Mouse (Mus musculus): ENCODE results near the gene Disp1. TPM values are rescaled to one million over a fixed set of nuclear protein-coding genes. Genes with fewer than 3 reads are reported as not detected.

Gene Disp1
- polyA plus RNA-seq, 1 experiment from 2014 or later: 9.1 TPM

GRCm38 (mm10) chr1:183243293-183243692 is 22.0 kb upstream of the Disp1 start:
- ATAC-seq (ENCODE audit: low FRiP score, low TSS enrichment) (no peak), DNase-seq (no peak)
- Histone ChIP-seq H3K9me3 (ENCODE audit: control insufficient read depth, low read length) (no peaks in the 10 kb centered on the region), H3K36me3 (ENCODE audit: control insufficient read depth, insufficient read depth, low read length) (no peaks in the 10 kb centered on the region), H3K4me3 (replicated peaks; ENCODE audit: low read depth, low read length) (no peak overlapping the region), H3K4me2 (ENCODE audit: low read length) (no peak overlapping the region), H3K9ac (replicated peaks; ENCODE audit: low read length) (no peak overlapping the region), H3K4me1 (ENCODE audit: control insufficient read depth, insufficient read depth, low read length) (no peaks in the 10 kb centered on the region), H3K27ac (replicated peaks; ENCODE audit: low read depth, low read length) (no peak overlapping the region), H3K27me3 (ENCODE audit: control insufficient read depth, insufficient read depth, low read length) (no peaks in the 10 kb centered on the region)
- WGBS: 75% methylated on average over 7 of the region's 7 CpGs

DNA sequence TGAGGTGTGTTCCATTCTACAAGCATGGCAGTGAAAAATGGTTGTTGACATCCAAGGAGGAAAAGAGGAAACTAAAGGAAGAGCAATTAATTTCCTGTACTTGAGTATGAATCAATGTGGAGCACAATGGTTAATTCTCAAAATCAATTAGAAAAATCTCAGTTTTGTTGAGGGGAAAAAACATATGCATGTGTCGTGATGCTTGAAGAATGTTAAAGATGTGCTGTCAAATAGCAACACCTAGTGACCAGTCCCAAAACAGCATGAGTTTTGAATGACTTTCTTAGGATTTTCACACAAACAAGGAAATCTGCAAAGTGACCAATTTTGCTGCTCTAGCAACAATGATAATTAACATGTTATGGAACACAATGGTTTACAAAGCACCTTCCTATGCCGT is 16.6 kb upstream of the Disp1 start:
- Histone ChIP-seq H3K27me3 (ENCODE audit: control insufficient read depth, insufficient read depth, low read length) (no peaks in the 10 kb centered on the region), H3K36me3 (ENCODE audit: control insufficient read depth, insufficient read depth, low read length) (no peaks in the 10 kb centered on the region), H3K4me2 (ENCODE audit: low read length) (no peak overlapping the region), H3K27ac (replicated peaks; ENCODE audit: low read depth, low read length) (no peak overlapping the region), H3K9ac (replicated peaks; ENCODE audit: low read length) (no peak overlapping the region), H3K4me1 (ENCODE audit: control insufficient read depth, insufficient read depth, low read length) (no peaks in the 10 kb centered on the region), H3K9me3 (ENCODE audit: control insufficient read depth, low read length) (no peaks in the 10 kb centered on the region), H3K4me3 (replicated peaks; ENCODE audit: low read depth, low read length) (no peak overlapping the region)
- ATAC-seq (ENCODE audit: low FRiP score, low TSS enrichment): no peak
- DNase-seq: peak; percentile 83
- 19% methylated on average over 2 of the region's 2 CpGs for WGBS

DNA sequence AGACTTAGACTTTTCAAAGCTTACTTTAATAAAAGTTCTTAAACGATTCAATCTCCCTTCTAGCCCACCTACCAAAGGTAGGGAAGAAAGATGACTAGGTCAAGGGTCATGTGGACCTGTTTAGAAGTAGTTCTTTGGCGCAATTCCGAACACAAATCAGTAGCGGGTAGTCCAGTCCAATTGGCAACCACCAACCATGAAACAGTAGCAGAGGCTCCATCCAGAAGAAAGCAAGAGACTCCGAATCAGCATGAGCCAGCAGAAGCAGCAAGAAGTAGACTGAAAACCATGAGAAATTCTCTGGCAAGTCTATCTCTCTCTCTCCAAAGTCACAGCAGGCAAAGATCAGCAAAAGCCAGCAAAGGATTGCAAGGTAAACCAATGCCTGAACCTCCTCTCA is 15.1 kb upstream of the Disp1 start:
- Histone ChIP-seq H3K27me3 (ENCODE audit: control insufficient read depth, insufficient read depth, low read length) (no peaks in the 10 kb centered on the region), H3K9ac (replicated peaks; ENCODE audit: low read length) (no peak overlapping the region), H3K36me3 (ENCODE audit: control insufficient read depth, insufficient read depth, low read length) (no peaks in the 10 kb centered on the region), H3K4me2 (ENCODE audit: low read length) (no peak overlapping the region), H3K9me3 (ENCODE audit: control insufficient read depth, low read length) (no peaks in the 10 kb centered on the region), H3K27ac (replicated peaks; ENCODE audit: low read depth, low read length) (no peak overlapping the region), H3K4me1 (ENCODE audit: control insufficient read depth, insufficient read depth, low read length) (no peaks in the 10 kb centered on the region), H3K4me3 (replicated peaks; ENCODE audit: low read depth, low read length) (no peak overlapping the region)
- WGBS: 87% methylated on average over 5 of the region's 5 CpGs
- DNase-seq (no peak), ATAC-seq (ENCODE audit: low FRiP score, low TSS enrichment) (no peak)

GRCm38 (mm10) chr1:183233679-183234174 is 12.4 kb upstream of the Disp1 start:
- Histone ChIP-seq H3K4me3 (replicated peaks; ENCODE audit: low read depth, low read length) (no peak overlapping the region), H3K36me3 (ENCODE audit: control insufficient read depth, insufficient read depth, low read length) (no peaks in the 10 kb centered on the region), H3K9me3 (ENCODE audit: control insufficient read depth, low read length) (no peaks in the 10 kb centered on the region), H3K4me1 (ENCODE audit: control insufficient read depth, insufficient read depth, low read length) (no peaks in the 10 kb centered on the region), H3K27me3 (ENCODE audit: control insufficient read depth, insufficient read depth, low read length) (no peaks in the 10 kb centered on the region), H3K27ac (replicated peaks; ENCODE audit: low read depth, low read length) (no peak overlapping the region), H3K4me2 (ENCODE audit: low read length) (no peak overlapping the region), H3K9ac (replicated peaks; ENCODE audit: low read length) (no peak overlapping the region)
- DNase-seq (no peak), ATAC-seq (ENCODE audit: low FRiP score, low TSS enrichment) (no peak)
- WGBS: 78% methylated on average over 11 of the region's 11 CpGs

- H3K4me2 ChIP-seq (ENCODE audit: low read length): no peak overlapping the region
- DNase-seq (no peak), ATAC-seq (ENCODE audit: low FRiP score, low TSS enrichment) (no peak)
- no peaks in the 10 kb centered on the region for H3K4me1 ChIP-seq (ENCODE audit: control insufficient read depth, insufficient read depth, low read length)
- WGBS: 76% methylated on average over 7 of the region's 7 CpGs
- H3K9ac ChIP-seq (replicated peaks; ENCODE audit: low read length): no peak overlapping the region
- no peak overlapping the region for H3K4me3 ChIP-seq (replicated peaks; ENCODE audit: low read depth, low read length)
- no peak overlapping the region for H3K27ac ChIP-seq (replicated peaks; ENCODE audit: low read depth, low read length)
- H3K9me3 ChIP-seq (ENCODE audit: control insufficient read depth, low read length): no peaks in the 10 kb centered on the region
- no peaks in the 10 kb centered on the region for H3K27me3 ChIP-seq (ENCODE audit: control insufficient read depth, insufficient read depth, low read length)
- no peaks in the 10 kb centered on the region for H3K36me3 ChIP-seq (ENCODE audit: control insufficient read depth, insufficient read depth, low read length)
These were observed 11.8 kb upstream of the Disp1 start for GRCm38 (mm10) chr1:183232985-183233678.

DNA sequence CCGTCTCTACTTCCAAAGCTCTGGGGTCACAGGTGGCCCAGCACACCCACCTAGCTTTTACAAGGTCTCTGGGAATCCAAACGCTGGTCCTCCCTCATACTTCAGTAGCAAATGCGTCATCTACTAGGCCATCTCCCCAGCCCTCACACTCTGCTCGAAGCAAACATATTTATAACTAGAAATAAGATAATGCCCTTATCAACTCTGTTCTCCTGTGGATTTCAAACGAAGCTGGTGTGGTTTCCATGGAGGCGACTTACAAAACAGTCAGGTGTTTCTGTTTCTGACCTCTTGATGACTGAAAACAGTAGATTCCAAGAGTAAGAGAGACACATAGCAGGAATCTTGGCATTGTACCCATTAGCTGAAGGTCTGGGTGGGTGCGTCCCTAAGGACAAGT is 6.1 kb upstream of the Disp1 start:
- Histone ChIP-seq H3K4me1 (ENCODE audit: control insufficient read depth, insufficient read depth, low read length) (no peaks in the 10 kb centered on the region), H3K4me2 (ENCODE audit: low read length) (no peak overlapping the region), H3K4me3 (replicated peaks; ENCODE audit: low read depth, low read length) (no peak overlapping the region), H3K9me3 (ENCODE audit: control insufficient read depth, low read length) (no peaks in the 10 kb centered on the region), H3K27me3 (ENCODE audit: control insufficient read depth, insufficient read depth, low read length) (no peaks in the 10 kb centered on the region), H3K36me3 (ENCODE audit: control insufficient read depth, insufficient read depth, low read length) (no peaks in the 10 kb centered on the region), H3K9ac (replicated peaks; ENCODE audit: low read length) (no peak overlapping the region), H3K27ac (replicated peaks; ENCODE audit: low read depth, low read length) (no peak overlapping the region)
- no peak for DNase-seq
- WGBS: 89% methylated on average over 7 of the region's 7 CpGs
- ATAC-seq (ENCODE audit: low FRiP score, low TSS enrichment): no peak

DNA sequence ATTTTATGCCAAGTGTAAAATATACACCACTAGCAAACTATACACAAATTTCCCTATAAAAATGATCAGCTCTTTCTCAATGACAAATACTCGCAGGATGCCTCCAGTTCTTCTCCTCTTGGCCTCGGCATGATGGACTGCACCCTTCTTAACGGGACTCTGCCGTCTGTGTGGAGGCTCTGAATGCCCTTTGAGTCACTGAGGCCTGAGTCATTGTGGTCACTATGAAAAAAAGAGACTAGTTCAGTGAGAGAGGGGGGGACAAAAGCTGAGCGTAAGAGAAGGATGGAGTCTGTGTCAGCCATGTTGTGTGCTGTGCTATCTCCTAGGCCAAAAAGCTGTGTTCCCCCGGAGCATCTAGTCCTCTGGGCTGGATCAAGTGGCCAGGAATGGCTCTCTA is 2.3 kb downstream of the Disp1 start:
- 98% methylated on average over 6 of the region's 6 CpGs for WGBS
- Histone ChIP-seq H3K9ac (replicated peaks; ENCODE audit: low read length) (no peak overlapping the region), H3K4me2 (ENCODE audit: low read length) (no peak overlapping the region), H3K27me3 (ENCODE audit: control insufficient read depth, insufficient read depth, low read length) (no peaks in the 10 kb centered on the region), H3K27ac (replicated peaks; ENCODE audit: low read depth, low read length) (no peak overlapping the region), H3K4me1 (ENCODE audit: control insufficient read depth, insufficient read depth, low read length) (peaks cover 10% of the 10 kb centered on the region), H3K36me3 (ENCODE audit: control insufficient read depth, insufficient read depth, low read length) (no peaks in the 10 kb centered on the region), H3K4me3 (replicated peaks; ENCODE audit: low read depth, low read length) (no peak overlapping the region), H3K9me3 (ENCODE audit: control insufficient read depth, low read length) (no peaks in the 10 kb centered on the region)
- no peak for ATAC-seq (ENCODE audit: low FRiP score, low TSS enrichment)
- DNase-seq: no peak

GRCm38 (mm10) chr1:183216691-183217090 is 4.6 kb downstream of the Disp1 start:
- Histone ChIP-seq H3K9me3 (ENCODE audit: control insufficient read depth, low read length) (no peaks in the 10 kb centered on the region), H3K4me3 (replicated peaks; ENCODE audit: low read depth, low read length) (no peak overlapping the region), H3K36me3 (ENCODE audit: control insufficient read depth, insufficient read depth, low read length) (no peaks in the 10 kb centered on the region), H3K27ac (replicated peaks; ENCODE audit: low read depth, low read length) (no peak overlapping the region), H3K4me1 (ENCODE audit: control insufficient read depth, insufficient read depth, low read length) (peaks cover 10% of the 10 kb centered on the region), H3K4me2 (ENCODE audit: low read length) (no peak overlapping the region), H3K27me3 (ENCODE audit: control insufficient read depth, insufficient read depth, low read length) (no peaks in the 10 kb centered on the region), H3K9ac (replicated peaks; ENCODE audit: low read length) (no peak overlapping the region)
- ATAC-seq (ENCODE audit: low FRiP score, low TSS enrichment) (no peak), DNase-seq (no peak)
- 71% methylated on average over 4 of the region's 4 CpGs for WGBS

DNA sequence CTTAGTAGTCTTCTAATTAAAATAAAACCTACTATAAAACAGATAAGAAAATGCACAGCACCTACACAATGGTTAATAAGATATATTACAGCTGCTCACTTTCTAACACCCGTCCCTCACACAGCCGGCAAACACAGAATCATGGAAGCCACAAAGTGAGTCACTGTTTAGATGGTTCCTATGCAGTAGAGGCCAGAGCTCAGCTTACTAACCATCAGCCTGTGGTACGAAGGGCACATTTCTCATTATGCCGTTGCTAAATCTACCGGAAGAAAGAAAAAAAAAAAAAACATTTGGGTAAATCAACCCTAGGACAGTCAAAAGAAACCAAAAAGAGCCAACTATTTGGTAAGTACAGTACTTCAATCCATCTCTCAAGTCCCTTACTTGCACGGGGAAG is 5.6 kb downstream of the Disp1 start:
- Histone ChIP-seq H3K9ac (replicated peaks; ENCODE audit: low read length) (no peak overlapping the region), H3K4me2 (ENCODE audit: low read length) (no peak overlapping the region), H3K4me3 (replicated peaks; ENCODE audit: low read depth, low read length) (no peak overlapping the region), H3K4me1 (ENCODE audit: control insufficient read depth, insufficient read depth, low read length) (peaks cover 9% of the 10 kb centered on the region), H3K27me3 (ENCODE audit: control insufficient read depth, insufficient read depth, low read length) (no peaks in the 10 kb centered on the region), H3K27ac (replicated peaks; ENCODE audit: low read depth, low read length) (no peak overlapping the region), H3K9me3 (ENCODE audit: control insufficient read depth, low read length) (no peaks in the 10 kb centered on the region), H3K36me3 (ENCODE audit: control insufficient read depth, insufficient read depth, low read length) (no peaks in the 10 kb centered on the region)
- ATAC-seq (ENCODE audit: low FRiP score, low TSS enrichment) (no peak), DNase-seq (no peak)
- 94% methylated on average over 6 of the region's 6 CpGs for WGBS
